Mouse (Mus musculus) spleen, embryonic (tissue): Measurements from ENCODE around the gene Inhba.

ENCODE experiments used
- CTCF ChIA-PET: fragments of 350-600 bp; sonication (Branson Sonifier 250); formaldehyde crosslinking; loops from one replicate; lab custom pipeline; 2022; lab: Charles Lee

Inhba gene

GRCm38 (mm10) chr13:16022536-16022935 is 10.9 kb downstream of the Inhba start:
- CTCF ChIA-PET, result interaction anchor here (0.6 kb wide), 1 partner anchor 86 kb away, joined by 3 read pairs; no protein-coding TSS in a partner anchor

- CTCF ChIA-PET, result interaction anchor here (0.7 kb wide), 1 partner anchor 11 kb away, joined by 6 read pairs; no protein-coding TSS in a partner anchor
Observed at GRCm38 (mm10) chr13:16023070-16024039, 11.7 kb downstream of the Inhba start.

- CTCF ChIA-PET, result no interaction called here
Observed at GRCm38 (mm10) chr13:16030557-16031057, 19.0 kb downstream of the Inhba start.

- CTCF ChIA-PET, result no interaction called here
Observed at GRCm38 (mm10) chr13:16032425-16032824, 20.8 kb downstream of the Inhba start.

DNA sequence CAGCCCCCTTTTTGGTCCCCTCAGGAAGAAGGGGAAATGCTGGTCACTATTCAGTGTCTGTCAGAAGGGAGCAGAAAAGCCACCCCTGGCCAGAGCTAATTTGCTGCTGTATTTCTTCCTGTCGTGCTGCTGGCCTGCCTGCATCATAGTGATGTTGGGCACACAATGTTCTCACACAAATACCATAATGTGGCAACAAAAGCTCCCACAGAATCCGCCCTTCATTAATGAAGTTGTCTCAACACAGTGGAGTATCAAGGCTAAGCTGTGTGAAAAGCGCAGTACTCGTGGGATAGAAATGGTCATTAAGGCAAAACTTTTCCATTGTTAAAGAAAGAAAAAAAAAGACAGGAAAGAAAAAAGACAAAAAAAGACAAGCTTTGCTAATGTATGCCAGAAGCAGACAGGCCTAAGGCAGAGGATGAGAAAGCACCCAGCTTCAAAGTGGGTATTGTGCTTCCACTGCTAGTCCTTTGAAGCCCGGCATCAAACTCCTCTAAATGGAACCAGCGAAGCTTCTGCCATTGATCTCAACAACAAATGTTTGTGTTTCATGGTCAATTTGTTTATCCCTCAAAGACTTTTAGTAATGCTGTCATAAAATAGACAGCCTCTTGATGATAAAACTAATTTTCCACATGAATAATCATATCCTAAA is 21.4 kb downstream of the Inhba start:
- CTCF ChIA-PET, result no interaction called here

DNA sequence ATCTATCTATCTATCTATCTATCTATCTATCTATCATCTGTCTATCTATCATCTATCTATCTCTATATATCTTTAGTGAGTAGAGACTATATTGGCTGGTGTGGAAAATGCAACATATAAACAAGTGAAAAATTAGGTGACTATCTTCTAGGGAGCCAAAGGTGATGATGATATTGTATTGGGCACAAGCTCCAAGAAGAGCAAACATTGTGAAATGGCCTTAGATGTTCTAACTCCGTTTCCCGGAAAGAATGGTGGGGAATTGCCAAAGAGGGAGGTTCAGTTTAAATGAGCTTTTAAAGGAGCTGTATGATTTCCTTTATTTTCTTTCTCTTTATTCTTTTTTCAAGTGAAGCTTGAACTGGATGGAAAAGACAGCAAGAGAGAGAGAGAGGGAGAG is 57.4 kb downstream of the Inhba start:
- CTCF ChIA-PET, result no interaction called here

DNA sequence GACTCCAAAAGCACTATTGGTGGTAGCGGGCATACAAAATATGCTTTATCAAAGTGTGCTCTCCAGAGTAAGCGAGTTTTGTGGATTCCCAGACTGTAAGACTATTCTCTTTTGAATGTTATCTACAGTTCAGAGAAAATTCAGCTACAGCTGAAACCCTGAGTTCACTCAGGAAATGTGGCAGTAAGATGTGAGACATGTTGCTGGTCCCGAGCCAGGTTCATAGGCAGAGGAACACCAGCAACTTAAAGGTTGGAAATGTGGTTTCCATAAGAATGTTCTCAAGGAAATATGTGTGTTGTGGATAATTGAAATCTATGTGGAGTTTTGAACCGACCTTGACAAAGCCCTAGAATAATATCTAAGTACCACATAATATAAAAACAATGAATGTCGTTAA is 65.6 kb downstream of the Inhba start:
- CTCF ChIA-PET, result no interaction called here

DNA sequence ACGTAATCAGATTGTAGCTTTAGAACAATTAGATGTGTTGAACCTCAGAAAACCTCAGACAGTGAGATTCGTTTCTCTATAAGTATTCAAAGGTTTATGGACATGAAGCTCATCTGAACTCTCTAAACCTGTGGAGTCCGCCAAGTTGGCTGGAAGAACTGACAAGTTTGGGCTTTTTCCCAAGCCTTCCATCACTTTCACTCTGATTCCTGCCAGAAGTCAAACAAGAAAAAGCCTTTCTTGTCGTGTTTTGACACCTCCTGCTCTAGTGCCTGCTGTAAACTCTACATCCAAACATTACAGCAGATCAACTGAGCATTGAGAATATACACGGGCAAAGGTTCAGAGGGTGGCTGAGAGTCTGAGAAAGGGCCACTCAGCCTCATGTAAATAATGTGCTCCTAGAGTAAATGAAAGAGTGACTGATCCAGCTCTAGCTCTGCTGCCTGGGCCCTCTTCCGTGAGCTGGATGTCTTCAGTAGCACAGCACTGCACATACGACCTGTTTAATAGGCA is 66.6 kb downstream of the Inhba start:
- CTCF ChIA-PET, result no interaction called here

DNA sequence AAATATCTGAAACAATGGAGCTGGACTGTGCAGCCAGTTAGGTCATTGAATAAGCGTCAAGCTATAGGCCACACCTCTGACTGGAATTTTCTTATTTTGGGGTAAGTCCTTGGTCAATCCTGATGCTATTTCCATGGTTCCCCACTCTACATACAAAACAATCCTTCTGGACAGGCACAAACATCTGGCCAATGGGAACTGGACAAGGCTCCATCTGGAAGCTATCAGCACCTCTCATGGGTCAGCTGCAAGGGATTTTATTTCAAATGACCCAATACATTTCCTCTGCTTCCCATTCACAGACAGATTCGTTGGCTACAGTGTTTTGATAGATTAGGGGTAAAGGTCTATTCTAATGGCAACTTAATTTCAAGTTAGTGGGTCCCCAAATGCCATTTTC is 68.6 kb downstream of the Inhba start:
- CTCF ChIA-PET, result no interaction called here
